Mouse (Mus musculus) liver, embryonic 13.5 days (tissue): ENCODE measurements at regions not wholly inside any gene's neighbourhood (a gene's known extent, or its start where the extent isn't known, plus 50 kb on each side); places are given as distances from the start of the nearest gene placed in this dataset.

Experiments used
- ATAC-seq: fragments of 200-750 bp; cut with Nextera tagmentation; 2 replicates; pipeline ENCODE4 v1.8.0; 2017; ENCODE audit warnings: low read depth, mild to moderate bottlenecking, moderate number of reproducible peaks, moderate library complexity
- DNase-seq: peaks from one replicate; pipeline ENCODE4 v3.0.0; 2022
- H3K27ac ChIP-seq: fragments of 300-500 bp; sonication (generic); 2 replicates; pipeline ENCODE4 v1.5.1; 2015; ENCODE audit warnings: moderate library complexity, mild to moderate bottlenecking, inconsistent platforms
- H3K27me3 ChIP-seq: fragments of 300-500 bp; sonication (generic); 2 replicates; pipeline ENCODE4 v1.6.1; 2015; ENCODE audit warnings: mild to moderate bottlenecking, inconsistent platforms
- H3K36me3 ChIP-seq: fragments of 300-500 bp; sonication (generic); 2 replicates; pipeline ENCODE4 v1.6.1; 2015; ENCODE audit warnings: mild to moderate bottlenecking, inconsistent platforms
- H3K4me1 ChIP-seq: fragments of 300-500 bp; sonication (generic); replicated peaks from 2 replicates; pipeline ENCODE4 v1.6.1; 2015; ENCODE audit warnings: inconsistent platforms
- H3K4me2 ChIP-seq: fragments of 300-500 bp; sonication (generic); 2 replicates; pipeline ENCODE4 v1.6.1; 2015; ENCODE audit warnings: inconsistent platforms, mild to moderate bottlenecking, moderate library complexity
- H3K4me3 ChIP-seq: fragments of 300-500 bp; sonication (generic); replicated peaks from 2 replicates; pipeline ENCODE4 v1.5.1; 2015; ENCODE audit warnings: mild to moderate bottlenecking, inconsistent platforms
- H3K9ac ChIP-seq: fragments of 300-500 bp; sonication (generic); 2 replicates; pipeline ENCODE4 v1.6.1; 2015; ENCODE audit warnings: mild to moderate bottlenecking, inconsistent platforms
- H3K9me3 ChIP-seq: fragments of 300-500 bp; sonication (generic); replicated peaks from 2 replicates; pipeline ENCODE4 v1.6.1; 2016; ENCODE audit warnings: inconsistent platforms
- WGBS: fragments of 180-500 bp; shearing (Covaris S2); methylation state at CpG from one replicate; pipeline ENCODE4 v1.1.7; 2015; ENCODE audit not compliant: insufficient replicate concordance; 5-methylcytosine and 5-hydroxymethylcytosine counted together

GRCm38 (mm10) chr11:65638211-65638610, 149.9 kb downstream of the Map2k4 start:
- Histone ChIP-seq H3K4me1 (no peaks in the 10 kb centered on the region), H3K9me3 (no peaks in the 10 kb centered on the region), H3K9ac (no peak overlapping the region), H3K4me3 (no peak overlapping the region), H3K27me3 (no peaks in the 10 kb centered on the region), H3K4me2 (no peak overlapping the region), H3K36me3 (no peaks in the 10 kb centered on the region), H3K27ac (no peak overlapping the region)
- 73% methylated on average over 2 of the region's 2 CpGs for WGBS
- ATAC-seq (no peak), DNase-seq (no peak)

- WGBS, result 58% methylated on average over 3 of the region's 3 CpGs
- no peaks in the 10 kb centered on the region for H3K27me3 ChIP-seq
- no peak overlapping the region for H3K9ac ChIP-seq
- ATAC-seq (no peak), DNase-seq (no peak)
- no peak overlapping the region for H3K4me2 ChIP-seq
- no peaks in the 10 kb centered on the region for H3K4me1 ChIP-seq
- H3K4me3 ChIP-seq, result no peak overlapping the region
- no peaks in the 10 kb centered on the region for H3K36me3 ChIP-seq
- no peaks in the 10 kb centered on the region for H3K9me3 ChIP-seq
- H3K27ac ChIP-seq, result no peak overlapping the region
These were observed 150.9 kb downstream of the Map2k4 start for GRCm38 (mm10) chr11:65637206-65637605.

GRCm38 (mm10) chr11:65635307-65635706, 152.8 kb downstream of the Map2k4 start:
- ATAC-seq (no peak), DNase-seq (no peak)
- no peaks in the 10 kb centered on the region for H3K36me3 ChIP-seq
- no peaks in the 10 kb centered on the region for H3K9me3 ChIP-seq
- H3K27ac ChIP-seq, result no peak overlapping the region
- no peaks in the 10 kb centered on the region for H3K4me1 ChIP-seq
- no peaks in the 10 kb centered on the region for H3K27me3 ChIP-seq
- WGBS, result 66% methylated on average over 4 of the region's 4 CpGs
- H3K9ac ChIP-seq, result no peak overlapping the region
- H3K4me2 ChIP-seq, result no peak overlapping the region
- H3K4me3 ChIP-seq, result no peak overlapping the region

GRCm38 (mm10) chr11:65631164-65631563, 156.9 kb downstream of the Map2k4 start:
- Histone ChIP-seq H3K4me3 (no peak overlapping the region), H3K27ac (no peak overlapping the region), H3K9ac (no peak overlapping the region), H3K4me1 (peaks cover 17% of the 10 kb centered on the region), H3K27me3 (no peaks in the 10 kb centered on the region), H3K9me3 (no peaks in the 10 kb centered on the region), H3K4me2 (no peak overlapping the region), H3K36me3 (no peaks in the 10 kb centered on the region)
- no peak for ATAC-seq
- 69% methylated on average over 3 of the region's 3 CpGs for WGBS
- no peak for DNase-seq

- H3K4me2 ChIP-seq, result no peak overlapping the region
- no peak overlapping the region for H3K9ac ChIP-seq
- no peaks in the 10 kb centered on the region for H3K36me3 ChIP-seq
- peaks cover 17% of the 10 kb centered on the region for H3K4me1 ChIP-seq
- H3K4me3 ChIP-seq, result no peak overlapping the region
- no peaks in the 10 kb centered on the region for H3K9me3 ChIP-seq
- no peak overlapping the region for H3K27ac ChIP-seq
- H3K27me3 ChIP-seq, result no peaks in the 10 kb centered on the region
- ATAC-seq (no peak), DNase-seq (no peak)
- 100% methylated on average over 1 of the region's 1 CpGs for WGBS
These were observed 157.7 kb downstream of the Map2k4 start for GRCm38 (mm10) chr11:65630436-65630835.

GRCm38 (mm10) chr11:65629320-65629719, 158.8 kb downstream of the Map2k4 start:
- Histone ChIP-seq H3K27me3 (no peaks in the 10 kb centered on the region), H3K4me2 (no peak overlapping the region), H3K9me3 (no peaks in the 10 kb centered on the region), H3K9ac (no peak overlapping the region), H3K36me3 (no peaks in the 10 kb centered on the region), H3K4me1 (peaks cover 17% of the 10 kb centered on the region), H3K27ac (no peak overlapping the region), H3K4me3 (no peak overlapping the region)
- peak; percentile 87 for ATAC-seq
- DNase-seq, result no peak
- WGBS, result 44% methylated on average over 5 of the region's 5 CpGs

- 64% methylated on average over 4 of the region's 4 CpGs for WGBS
- Histone ChIP-seq H3K9ac (no peak overlapping the region), H3K4me3 (no peak overlapping the region), H3K27me3 (no peaks in the 10 kb centered on the region), H3K9me3 (no peaks in the 10 kb centered on the region), H3K27ac (no peak overlapping the region), H3K4me1 (no peaks in the 10 kb centered on the region), H3K4me2 (no peak overlapping the region), H3K36me3 (no peaks in the 10 kb centered on the region)
- ATAC-seq (no peak), DNase-seq (no peak)
These were observed 169.1 kb downstream of the Map2k4 start for GRCm38 (mm10) chr11:65618976-65619375.

- H3K9ac ChIP-seq, result no peak overlapping the region
- H3K9me3 ChIP-seq, result no peaks in the 10 kb centered on the region
- ATAC-seq (no peak), DNase-seq (no peak)
- no peaks in the 10 kb centered on the region for H3K4me1 ChIP-seq
- WGBS, result 77% methylated on average over 3 of the region's 3 CpGs
- no peak overlapping the region for H3K4me2 ChIP-seq
- H3K36me3 ChIP-seq, result no peaks in the 10 kb centered on the region
- no peaks in the 10 kb centered on the region for H3K27me3 ChIP-seq
- H3K4me3 ChIP-seq, result no peak overlapping the region
- H3K27ac ChIP-seq, result no peak overlapping the region
These were observed 177.6 kb downstream of the Map2k4 start for GRCm38 (mm10) chr11:65610536-65610935.

- 58% methylated on average over 4 of the region's 4 CpGs for WGBS
- no peak for ATAC-seq
- Histone ChIP-seq H3K27me3 (no peaks in the 10 kb centered on the region), H3K4me3 (no peak overlapping the region), H3K36me3 (no peaks in the 10 kb centered on the region), H3K4me2 (no peak overlapping the region), H3K9me3 (no peaks in the 10 kb centered on the region), H3K4me1 (no peaks in the 10 kb centered on the region), H3K27ac (no peak overlapping the region), H3K9ac (no peak overlapping the region)
- DNase-seq, result no peak
These were observed 179.0 kb downstream of the Map2k4 start for GRCm38 (mm10) chr11:65609056-65609455.

GRCm38 (mm10) chr11:65597298-65598076, 190.6 kb downstream of the Map2k4 start:
- Histone ChIP-seq H3K27me3 (no peaks in the 10 kb centered on the region), H3K4me2 (no peak overlapping the region), H3K4me3 (no peak overlapping the region), H3K36me3 (no peaks in the 10 kb centered on the region), H3K27ac (no peak overlapping the region), H3K9me3 (no peaks in the 10 kb centered on the region), H3K4me1 (no peaks in the 10 kb centered on the region), H3K9ac (no peak overlapping the region)
- 56% methylated on average over 2 of the region's 2 CpGs for WGBS
- no peak for DNase-seq
- no peak for ATAC-seq

- no peak overlapping the region for H3K4me2 ChIP-seq
- H3K9ac ChIP-seq, result no peak overlapping the region
- 69% methylated on average over 3 of the region's 3 CpGs for WGBS
- H3K36me3 ChIP-seq, result no peaks in the 10 kb centered on the region
- no peaks in the 10 kb centered on the region for H3K9me3 ChIP-seq
- no peak overlapping the region for H3K27ac ChIP-seq
- ATAC-seq (no peak), DNase-seq (no peak)
- no peaks in the 10 kb centered on the region for H3K27me3 ChIP-seq
- no peak overlapping the region for H3K4me3 ChIP-seq
- no peaks in the 10 kb centered on the region for H3K4me1 ChIP-seq
These were observed 199.6 kb downstream of the Map2k4 start for GRCm38 (mm10) chr11:65588491-65588890.

GRCm38 (mm10) chr11:65567831-65568230, 220.3 kb downstream of the Map2k4 start:
- Histone ChIP-seq H3K4me3 (no peak overlapping the region), H3K4me1 (no peaks in the 10 kb centered on the region), H3K4me2 (no peak overlapping the region), H3K27ac (no peak overlapping the region), H3K9ac (no peak overlapping the region), H3K36me3 (no peaks in the 10 kb centered on the region), H3K27me3 (no peaks in the 10 kb centered on the region), H3K9me3 (no peaks in the 10 kb centered on the region)
- ATAC-seq (no peak), DNase-seq (no peak)
- WGBS, result 65% methylated on average over 9 of the region's 9 CpGs
